Mouse (Mus musculus) right cerebral cortex, postnatal 25 days (tissue): Measurements from ENCODE around the gene Serpinf2.
"Not testable (repeated sequence)": the region's sequence is repeated elsewhere in the genome, so short reads cannot be mapped to it uniquely, and the experiment has no call there.

ENCODE experiments used
- DNase-seq: peaks from one replicate; pipeline ENCODE4 v3.0.0; 2022

The Serpinf2 gene

DNA sequence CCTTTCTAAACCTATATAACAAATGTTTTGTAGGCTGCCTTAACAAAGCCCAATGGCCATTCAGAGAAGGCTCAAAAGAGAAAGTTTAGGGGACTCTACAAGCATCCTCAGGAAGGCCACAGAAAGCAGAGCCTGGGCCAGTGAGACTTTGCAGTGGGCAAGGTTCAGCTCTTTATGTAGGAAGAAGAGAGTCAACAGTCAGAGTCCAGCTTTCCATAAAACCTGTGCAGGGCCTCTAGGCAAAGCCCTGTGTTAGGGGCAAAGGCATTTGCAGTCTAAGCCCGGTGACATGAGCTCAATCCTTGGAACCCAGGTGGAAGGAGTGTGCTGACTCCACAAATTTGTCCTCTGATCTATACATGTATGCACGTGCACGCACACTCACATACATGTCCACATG, 14.9 kb downstream of the Serpinf2 start:
- no peak for DNase-seq

DNA sequence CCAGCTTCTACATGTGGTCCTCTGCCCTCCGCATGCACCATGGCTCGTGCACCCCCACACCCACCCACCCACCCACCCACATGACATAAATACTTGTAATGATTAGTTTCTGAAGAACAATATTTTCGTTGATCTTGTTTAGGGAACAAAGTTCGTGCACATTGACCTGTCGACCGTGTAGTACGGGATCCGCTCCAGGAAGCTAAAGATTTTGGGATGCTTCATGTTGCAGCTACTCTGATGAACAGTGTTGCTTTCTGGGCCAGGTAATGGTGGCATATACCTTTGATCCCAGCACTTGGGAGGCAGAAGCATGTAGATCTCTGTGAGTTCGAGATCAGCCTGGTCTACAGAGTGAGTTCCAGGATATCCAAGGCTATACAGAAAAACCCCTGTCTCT, 15.4 kb downstream of the Serpinf2 start:
- no peak for DNase-seq

DNA sequence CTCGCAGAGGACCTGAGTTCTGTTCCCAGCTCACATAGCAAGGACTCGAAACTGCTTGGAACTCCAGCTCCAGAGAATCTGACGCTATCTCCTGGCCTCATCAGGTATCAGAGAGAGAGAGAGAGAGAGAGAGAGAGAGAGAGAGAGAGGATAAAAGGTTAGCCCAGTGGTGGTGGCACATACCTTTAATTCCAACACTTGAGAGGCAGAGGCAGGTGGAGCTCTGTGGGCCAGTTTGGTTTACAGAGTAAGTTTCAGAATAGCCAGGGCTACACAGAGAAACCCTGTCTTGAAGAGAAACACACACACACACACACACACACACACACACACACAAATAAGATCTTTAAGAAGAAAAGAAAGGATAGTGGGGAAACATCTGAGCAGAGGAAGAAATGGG, 16.3 kb downstream of the Serpinf2 start:
- no peak for DNase-seq

DNA sequence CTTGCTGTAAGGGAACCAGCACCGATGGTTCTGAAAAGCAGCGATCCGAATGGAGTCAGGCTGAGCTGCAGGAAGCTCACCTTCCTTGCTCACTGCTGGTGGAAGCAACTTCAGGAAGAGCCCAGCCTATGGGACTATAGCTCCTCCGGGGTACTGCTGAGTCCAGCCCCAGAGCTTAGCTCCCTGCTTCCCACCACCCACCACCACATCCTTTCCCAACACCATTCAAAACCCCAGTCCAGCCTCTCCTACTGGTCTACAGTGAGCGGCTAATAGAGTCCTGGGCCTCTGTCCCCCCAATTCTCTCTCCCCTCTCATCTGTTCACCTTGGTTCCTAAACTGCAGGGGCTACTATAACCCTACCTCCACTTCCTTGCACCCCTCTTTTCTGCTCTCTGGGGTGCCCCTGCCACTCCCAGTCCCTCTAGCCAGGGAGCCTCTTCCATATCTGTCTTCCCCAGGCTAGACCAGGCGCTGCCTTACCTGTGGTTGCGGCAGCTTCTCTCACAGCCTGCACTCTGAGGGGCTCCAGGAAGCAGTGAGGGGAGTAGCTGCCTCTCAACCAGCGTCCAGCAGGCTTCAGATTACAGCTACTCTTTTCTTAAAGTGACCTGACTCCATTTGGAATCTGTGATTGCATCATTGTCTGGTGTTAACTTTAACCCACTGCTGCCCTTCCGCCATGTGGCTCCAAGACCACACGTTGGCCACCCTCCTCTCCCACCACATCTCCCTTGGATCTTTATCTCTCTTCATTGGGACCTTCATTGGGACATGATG, 17.2 kb downstream of the Serpinf2 start, which contains the start of gene Serpinf1:
Gene Serpinf1 (minus strand): TSS at position 689 of the 780 bp plus-strand sequence.
- DNase-seq, result no peak

DNA sequence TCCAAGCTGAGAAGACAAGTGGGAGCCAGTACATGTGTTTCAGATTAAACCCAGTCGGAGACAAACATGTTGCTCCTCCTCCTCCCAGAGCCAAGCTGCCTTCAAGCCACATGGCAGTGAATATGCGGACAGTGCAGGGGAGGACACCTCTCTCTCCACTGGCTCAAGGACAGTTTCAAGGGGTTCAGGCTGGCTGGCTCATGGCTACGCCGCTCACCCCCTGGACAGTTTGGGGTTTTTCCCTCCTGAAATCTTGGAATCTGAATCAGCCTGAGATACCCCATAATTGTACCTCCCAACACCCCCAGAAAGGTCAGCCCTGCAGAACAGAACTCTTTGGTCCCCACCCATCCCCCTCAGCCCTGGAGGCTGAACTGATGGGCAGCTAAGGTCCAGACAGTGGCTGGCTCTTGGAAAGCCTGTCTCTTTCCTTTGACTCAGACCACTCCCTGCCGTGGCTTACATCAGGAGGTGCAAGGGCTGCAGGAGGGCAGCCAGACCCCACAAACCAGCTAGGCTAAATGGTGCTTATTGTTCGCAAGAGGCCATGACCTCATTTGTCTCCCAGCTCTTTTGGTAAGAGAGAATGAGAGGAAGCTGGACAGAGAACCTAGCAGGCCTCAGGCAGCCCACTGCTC, 17.9 kb downstream of the Serpinf2 start:
- DNase-seq, result no peak

DNA sequence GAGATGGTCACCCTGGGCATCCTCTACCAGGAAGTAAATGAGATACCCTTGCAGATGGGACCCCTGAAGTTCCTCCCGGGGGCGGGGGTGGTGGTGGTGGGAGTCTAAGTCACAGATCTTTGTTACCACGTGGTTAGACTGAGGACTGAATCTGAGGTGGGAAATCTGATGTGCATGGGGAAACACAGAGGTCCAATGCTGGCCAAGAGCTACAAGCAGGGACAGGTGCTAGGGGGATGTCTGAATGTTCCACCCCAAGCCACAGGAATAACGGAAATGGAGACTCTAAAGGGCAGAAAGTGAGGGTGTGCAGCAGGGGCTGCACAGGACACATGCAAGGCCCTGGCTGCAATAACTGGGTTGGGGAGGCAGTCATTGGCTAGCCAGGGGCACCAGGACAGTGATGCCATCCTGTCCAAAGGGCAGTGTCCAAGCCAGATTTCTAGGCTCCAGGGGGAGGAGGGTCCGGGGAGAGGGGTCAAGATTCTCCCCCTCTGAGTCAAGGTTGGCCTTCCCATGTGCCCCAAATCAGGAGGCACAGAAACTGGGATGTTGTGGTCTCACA, 18.5 kb downstream of the Serpinf2 start:
- DNase-seq, result no peak

DNA sequence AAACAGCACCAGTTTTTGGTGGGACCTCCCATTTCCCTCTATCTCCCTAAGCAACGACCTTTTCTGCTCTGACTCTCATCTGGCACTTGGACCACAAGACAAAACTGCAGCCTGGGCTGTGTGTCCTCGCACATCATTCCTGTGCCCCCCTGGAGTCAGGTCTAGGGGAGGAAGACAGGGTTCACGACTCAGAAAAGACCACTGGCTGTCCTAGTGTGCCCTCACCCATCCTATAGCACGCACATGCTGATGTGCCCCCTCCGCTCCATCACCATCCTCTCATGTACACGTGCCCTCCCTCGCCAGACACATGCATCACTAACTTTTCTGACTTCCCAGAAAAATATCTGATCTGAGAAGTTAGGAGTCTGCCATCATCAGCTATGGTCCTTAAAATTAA, 19.4 kb downstream of the Serpinf2 start:
- DNase-seq, result no peak

DNA sequence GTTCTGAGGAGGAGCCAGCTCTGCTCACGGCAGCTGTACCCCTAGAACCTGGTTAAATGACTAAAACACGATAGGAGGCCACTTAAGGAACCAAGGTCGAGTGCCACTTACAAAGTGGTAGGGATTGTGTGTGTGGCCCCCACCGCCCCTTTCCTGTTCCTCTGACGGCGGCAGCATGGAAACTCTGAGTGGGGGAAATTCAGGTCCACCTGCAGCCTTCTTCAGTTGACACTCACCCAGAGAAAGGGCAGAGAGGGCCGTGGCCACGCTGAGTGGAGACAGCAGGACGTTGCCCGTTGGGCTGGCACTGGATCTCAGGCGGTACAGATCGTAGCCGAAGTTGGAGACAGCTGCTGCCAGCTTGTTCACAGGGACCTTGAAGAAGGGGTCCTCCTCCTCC, 23.4 kb downstream of the Serpinf2 start:
- no peak for DNase-seq

DNA sequence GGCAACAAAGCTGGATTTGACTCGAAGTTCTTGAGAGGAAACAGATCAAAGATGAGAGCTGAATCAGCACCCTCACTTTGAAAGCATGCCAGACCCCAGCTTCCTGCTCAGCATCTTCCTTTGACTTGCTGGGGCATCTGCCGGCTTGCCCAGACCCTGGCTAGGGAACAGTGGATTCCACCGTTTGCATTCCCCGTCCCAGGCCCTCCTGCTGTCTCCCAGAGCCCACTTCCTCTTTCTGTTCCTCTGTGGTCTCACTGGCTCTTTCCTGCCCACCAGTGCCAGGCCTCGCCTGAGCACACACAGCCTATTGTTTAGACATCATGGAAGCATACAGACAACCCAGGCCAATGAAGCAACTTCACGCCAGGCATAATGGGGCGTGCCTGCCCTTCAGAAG, 24.3 kb downstream of the Serpinf2 start:
- no peak for DNase-seq

DNA sequence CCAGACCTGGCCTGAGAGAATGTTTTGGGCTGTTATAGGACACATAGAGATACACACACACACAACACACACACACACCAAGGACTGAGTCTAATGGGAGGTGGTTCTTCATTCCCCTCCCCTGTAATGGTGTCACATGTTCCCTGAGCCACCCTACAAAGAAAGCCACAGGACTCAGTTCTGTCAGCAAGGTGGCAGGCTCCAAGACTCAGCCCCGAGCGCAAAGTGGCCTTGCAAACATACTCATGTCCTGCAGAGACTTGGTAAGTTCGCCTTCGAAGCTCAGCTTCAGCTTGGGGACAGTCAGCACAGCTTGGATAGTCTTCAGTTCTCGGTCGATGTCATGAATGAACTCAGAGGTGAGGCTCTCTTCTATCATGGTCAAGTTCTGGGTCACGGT, 28.8 kb downstream of the Serpinf2 start:
- DNase-seq, result no peak

DNA sequence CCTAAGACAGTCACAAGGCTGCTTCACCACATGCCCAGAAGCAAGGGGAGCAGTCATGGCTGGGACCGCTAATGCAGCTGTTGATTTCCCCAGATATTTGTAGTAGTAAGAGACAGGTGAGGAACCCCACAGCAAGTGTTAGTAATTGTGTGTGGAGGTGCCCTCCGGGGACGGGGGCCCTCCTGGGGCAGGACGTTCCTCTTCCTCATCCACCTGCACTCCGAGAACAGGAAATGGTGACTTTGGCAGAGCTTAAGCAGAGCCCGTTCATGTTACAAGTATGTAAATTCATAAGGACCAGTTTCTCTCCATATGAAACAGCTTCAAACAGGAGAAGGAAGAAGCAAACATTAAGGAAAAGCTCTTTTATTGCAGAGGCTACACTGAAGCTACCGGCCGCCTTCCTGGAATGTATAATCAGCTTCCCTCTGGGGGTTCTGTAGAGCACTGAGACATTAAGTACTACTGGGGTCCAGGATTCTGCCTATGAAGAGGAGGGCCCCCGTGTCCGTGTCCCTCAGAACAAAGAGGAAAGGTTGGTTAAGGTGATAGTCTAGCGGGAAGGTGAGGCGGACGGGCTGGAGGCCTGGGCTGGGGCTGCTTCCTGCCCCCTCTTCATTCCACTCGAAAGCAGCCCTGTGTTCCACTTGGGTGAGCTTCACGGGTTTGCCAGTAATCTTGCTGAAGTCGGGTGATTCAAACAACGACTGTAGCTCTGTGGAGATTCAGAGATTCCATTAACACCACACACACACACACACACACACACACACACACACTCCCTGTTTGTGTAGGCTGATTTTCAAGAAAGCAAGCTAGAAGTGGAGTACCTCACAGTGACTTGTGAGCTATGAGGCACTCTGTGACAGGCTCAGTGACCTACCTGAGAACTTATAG, 29.5 kb downstream of the Serpinf2 start:
- no peak for DNase-seq

DNA sequence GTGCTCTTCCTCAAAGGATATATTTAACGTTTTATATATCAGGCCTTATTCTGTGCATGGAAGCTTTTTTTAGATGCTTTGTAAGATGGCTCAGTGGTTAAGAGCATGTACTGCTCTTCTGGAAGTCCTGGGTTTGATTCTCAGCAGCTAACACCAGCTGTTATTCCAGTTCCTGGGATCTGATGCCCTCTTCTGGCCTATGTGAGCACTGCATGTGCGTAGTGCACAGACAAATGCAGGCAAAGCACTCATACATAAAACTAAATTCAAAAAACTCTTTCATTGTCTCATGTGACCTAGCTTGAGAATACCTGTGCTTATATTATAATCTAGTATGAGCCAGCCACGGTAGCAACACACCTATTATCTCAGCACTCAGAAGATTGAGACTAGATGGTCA, 32.5 kb downstream of the Serpinf2 start:
- DNase-seq, result no peak

DNA sequence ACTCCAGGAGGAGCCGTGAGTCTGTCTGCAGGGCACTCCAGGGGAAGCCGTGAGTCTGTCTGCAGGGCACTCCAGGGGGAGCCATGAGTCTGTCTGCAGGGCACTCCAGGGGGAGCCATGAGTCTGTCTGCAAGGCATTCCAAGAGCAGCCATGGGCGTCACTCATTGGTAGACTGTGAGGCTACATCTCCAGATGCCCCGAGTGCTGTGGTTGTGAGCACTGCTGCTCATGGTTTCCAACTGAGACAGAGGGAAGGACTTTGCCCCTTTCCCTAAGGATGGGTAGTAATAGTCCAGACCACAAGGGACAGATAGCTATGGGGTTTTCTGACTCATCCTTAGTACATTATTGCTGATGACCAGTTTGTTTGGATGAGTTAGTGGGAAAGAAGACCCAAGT, 33.3 kb downstream of the Serpinf2 start:
- DNase-seq, result no peak

DNA sequence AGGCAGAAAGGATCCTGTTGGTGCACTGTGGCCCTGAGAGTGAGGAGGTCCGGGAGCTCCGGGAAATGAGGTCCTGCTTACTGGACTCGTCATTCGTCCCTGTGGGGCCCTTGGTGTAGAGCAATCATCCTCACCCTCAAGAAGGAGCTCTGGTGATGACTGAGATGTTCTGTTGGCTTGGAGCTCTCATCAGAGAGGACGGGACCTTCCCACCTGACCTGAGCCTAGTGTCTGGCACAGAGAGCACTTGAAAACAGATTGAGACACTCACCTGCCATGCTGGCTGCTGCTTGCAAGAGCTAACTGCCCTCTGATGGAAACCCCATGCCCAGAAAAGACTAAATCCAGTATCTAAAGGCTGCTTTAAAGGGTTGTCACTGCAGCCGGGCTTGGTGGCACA, 34.6 kb downstream of the Serpinf2 start:
- no peak for DNase-seq

DNA sequence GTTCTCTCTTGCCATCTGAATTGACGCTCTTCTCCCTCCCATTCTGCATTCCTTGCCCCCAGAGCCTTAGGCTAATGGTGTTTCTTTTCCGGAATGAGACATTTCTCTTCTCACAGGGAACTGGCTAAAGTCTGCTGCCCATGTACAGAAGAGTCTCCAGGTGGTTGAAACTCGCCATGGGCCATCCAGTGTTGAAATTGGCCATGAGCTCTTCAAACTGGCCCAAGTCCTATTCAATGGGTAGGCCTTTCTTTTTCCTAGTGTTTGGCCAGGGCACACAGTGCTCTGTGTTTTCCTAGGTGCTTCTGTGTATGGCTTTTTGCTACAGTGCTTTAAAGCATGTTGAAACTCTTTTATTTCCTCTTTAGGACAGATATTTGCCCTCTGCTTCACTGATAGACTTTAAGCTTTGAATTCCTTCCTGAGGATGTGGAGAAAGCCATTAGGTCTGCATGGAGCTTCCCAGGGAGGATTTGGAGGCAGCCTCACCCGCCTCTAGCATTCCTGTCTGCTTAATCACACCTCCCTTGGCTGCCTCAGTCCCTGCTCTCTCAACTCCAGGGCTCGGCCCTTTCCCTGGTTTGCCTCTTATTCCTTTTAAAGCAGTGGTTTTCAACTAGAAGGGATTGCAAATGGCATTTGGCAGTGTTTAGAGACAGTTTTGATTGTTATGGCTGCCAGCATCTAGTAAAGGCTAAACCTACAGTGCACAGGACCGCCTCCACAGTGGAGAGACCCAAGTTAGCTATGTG, 35.9 kb downstream of the Serpinf2 start:
- no peak for DNase-seq

DNA sequence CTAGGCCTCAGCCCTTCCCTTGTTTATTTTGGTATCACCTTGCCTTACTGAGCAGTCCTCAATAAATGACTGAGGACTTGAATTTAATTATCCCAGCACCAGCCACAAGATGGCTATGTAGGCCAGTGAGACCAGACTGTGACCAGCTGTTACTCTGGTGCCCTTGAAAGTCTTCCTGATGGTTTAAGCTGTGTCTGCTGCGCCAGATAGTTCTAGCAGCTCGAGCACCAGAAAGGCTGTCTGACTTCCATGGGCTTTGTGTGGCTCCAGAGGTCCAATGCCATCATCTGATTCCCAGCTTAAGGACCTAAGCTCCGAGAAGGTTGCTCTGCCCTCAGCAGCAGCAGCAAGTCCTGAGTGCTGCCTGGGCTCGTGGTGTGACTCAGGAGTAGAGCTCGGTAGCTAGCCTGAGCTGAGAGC, 37.1 kb downstream of the Serpinf2 start:
- no peak for DNase-seq

DNA sequence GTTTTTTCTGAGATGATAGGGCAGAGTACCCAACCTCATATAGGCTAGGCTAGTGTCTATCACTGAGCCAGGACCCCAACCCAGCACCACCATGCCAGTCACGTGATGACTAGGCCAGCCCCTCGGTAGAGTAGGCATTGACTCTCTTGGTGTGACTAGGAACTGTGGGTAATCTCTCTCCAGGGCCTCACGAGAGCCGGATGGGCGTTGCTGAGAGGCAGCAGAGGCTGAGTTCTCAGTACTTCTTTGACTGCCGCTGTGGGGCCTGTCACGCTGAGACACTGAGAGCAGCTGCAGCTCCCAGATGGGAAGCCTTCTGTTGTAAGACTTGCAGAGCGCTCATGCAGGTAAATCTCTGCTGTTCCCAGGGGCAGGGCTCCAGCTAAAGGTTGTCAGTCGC, 39.3 kb downstream of the Serpinf2 start:
- peak; percentile 41 for DNase-seq

DNA sequence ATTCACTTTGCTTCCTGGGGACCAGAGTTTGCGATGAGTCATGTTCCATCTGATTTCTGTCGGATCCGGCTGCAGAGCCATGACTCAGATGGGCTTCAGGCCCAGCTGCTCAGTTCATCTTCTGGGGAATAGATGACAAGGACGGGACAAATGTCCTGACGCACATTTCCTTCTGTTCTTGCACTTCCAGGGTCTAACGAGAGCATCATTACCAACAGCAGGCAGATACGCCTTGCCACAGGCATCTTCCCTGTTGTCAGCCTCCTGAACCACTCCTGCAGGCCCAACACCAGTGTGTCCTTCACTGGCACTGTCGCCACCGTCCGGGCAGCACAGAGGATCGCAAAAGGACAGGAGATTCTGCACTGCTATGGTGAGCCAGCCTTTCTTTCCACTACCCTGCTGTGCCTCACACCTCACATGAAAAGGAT, 40.0 kb downstream of the Serpinf2 start:
- peak; percentile 60 for DNase-seq

DNA sequence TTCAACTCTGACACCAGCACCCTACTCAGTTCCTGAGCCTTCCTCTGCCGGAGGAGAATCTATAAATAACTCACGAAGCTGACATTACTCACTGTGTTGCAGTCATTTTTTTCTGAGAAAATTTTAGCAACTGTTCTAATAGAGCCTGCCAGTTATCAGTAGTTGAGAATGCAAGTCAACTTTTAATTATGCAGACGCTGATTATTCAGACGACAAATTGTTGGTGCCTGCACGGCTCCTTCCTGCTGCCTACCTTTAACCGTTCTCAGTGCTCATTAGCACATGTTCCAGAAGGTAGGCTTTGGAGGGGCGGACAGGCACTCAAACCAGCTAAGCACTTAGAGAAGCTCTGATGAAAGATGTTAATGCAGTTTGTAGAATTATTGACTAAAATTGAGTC, 41.9 kb downstream of the Serpinf2 start:
- no peak for DNase-seq

DNA sequence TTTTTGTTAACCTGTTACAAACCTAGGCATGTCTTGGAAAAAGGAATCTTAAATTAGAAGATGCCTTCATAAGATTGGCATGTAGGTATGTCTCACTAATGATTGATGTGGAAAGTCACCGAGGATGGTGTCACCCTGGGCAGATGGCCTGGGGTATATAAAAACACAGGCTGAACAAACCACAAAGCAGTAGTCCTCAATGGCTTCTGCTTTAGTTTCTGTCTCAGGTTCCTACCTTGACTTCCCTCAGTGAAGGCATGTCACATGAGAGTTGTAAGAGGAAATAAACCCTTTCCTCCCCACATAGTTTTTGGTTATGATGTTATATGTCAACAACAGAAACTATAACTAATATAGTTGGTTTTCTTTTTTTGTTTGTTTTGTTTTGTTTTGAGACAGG, 43.8 kb downstream of the Serpinf2 start:
- no peak for DNase-seq

DNA sequence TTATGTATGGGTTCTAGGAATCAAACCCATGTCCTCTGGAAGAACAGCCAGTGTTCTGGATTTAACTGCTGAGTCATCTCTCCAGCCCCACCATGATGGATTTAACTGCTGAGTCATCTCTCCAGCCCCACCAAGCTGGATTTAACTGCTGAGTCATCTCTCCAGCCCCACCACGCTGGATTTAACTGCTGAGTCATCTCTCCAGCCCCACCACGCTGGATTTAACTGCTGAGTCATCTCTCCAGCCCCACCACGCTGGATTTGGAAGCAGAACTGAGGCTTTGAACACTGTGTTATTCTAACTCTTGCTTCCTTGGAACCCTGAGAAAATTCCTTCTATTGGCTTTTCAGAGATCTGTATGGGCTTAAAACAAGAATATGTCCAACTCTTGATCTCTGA, 55.9 kb downstream of the Serpinf2 start:
- not testable (repeated sequence) for DNase-seq
